Mouse (Mus musculus) lung, embryonic 14.5 days (tissue): ENCODE data around the gene Gm5269. TPM values are rescaled to one million over a fixed set of nuclear protein-coding genes. Genes with fewer than 3 reads are reported as not detected.

Experiments
- ATAC-seq: fragments of 200-750 bp; cut with Nextera tagmentation; 2 replicates; pipeline ENCODE4 v1.8.0; 2017; ENCODE audit warnings: mild to moderate bottlenecking, moderate TSS enrichment, moderate library complexity; ENCODE audit not compliant: insufficient read depth
- DNase-seq: peaks from one replicate; pipeline ENCODE4 v3.0.0-alpha.2; 2015
- H3K27ac ChIP-seq: fragments of 300-500 bp; sonication (generic); 2 replicates; pipeline ENCODE4 v1.5.1; 2014; ENCODE audit warnings: low read depth, mild to moderate bottlenecking, moderate library complexity
- H3K27me3 ChIP-seq: fragments of 300-500 bp; sonication (generic); 2 replicates; pipeline ENCODE4 v1.6.1; 2014; ENCODE audit warnings: low read length, control low read depth; ENCODE audit not compliant: insufficient read depth
- H3K36me3 ChIP-seq: fragments of 300-500 bp; sonication (generic); 2 replicates; pipeline ENCODE4 v1.6.1; 2014; ENCODE audit warnings: control low read depth; ENCODE audit not compliant: insufficient read depth
- H3K4me1 ChIP-seq: fragments of 300-500 bp; sonication (generic); 2 replicates; pipeline ENCODE4 v1.6.1; 2014; ENCODE audit warnings: antibody characterized with exemption, control low read depth; ENCODE audit not compliant: insufficient read depth
- H3K4me2 ChIP-seq: fragments of 300-500 bp; sonication (generic); 2 replicates; pipeline ENCODE4 v1.6.1; 2014; ENCODE audit warnings: mild to moderate bottlenecking
- H3K4me3 ChIP-seq: fragments of 300-500 bp; sonication (generic); 2 replicates; pipeline ENCODE4 v1.5.1; 2014; ENCODE audit warnings: low read depth, low read length
- H3K9ac ChIP-seq: fragments of 300-500 bp; sonication (generic); 2 replicates; pipeline ENCODE4 v1.6.1; 2014
- H3K9me3 ChIP-seq: fragments of 300-500 bp; sonication (generic); 2 replicates; pipeline ENCODE4 v1.6.1; 2016; ENCODE audit warnings: low read depth, low read length, control low read depth
- CTCF ChIP-seq: IDR thresholded peaks from 2 replicates; pipeline ENCODE4 v1.5.1; 2016; ENCODE audit warnings: antibody characterized with exemption, low read depth
- WGBS: fragments of 180-500 bp; shearing (Covaris S2); extraction: QIAGEN DNeasy Blood & Tissue Kit; methylation state at CpG from one replicate; pipeline ENCODE4 v1.1.7; 2014; 5-methylcytosine and 5-hydroxymethylcytosine counted together
- polyA plus RNA-seq: library from polyadenylated mRNA; unstranded; fragments of >200 nt; fragmentation: Nextera tagmentation; extraction: Ambion mirVana; gene quantifications from 2 replicates; pipeline ENCODE4 v1.2.1, GENCODE M21; 2014

Gm5269 gene
- polyA plus RNA-seq, 1 experiment from 2014 or later, result not detected

DNA sequence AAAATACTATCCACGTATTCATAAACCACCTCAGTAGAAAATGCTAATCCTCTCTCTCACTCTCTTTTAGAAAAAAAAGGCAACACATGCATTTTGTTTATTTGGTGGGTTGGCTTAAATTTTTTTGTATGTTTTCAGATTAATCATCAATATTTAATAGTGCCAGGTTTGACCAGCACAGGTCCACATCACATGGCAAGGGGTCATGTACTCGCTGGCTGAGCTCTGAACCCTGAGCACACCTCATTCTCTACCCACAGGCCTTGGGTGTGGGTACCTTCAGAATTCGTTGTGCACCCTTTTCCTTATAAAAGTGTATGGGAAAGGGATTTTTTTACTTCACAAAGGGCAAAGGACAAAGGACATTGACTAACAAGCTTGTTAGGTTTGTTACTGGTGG, 14.1 kb upstream of the Gm5269 start:
- H3K4me2 ChIP-seq, result no peak overlapping the region
- no peak overlapping the region for H3K27ac ChIP-seq
- H3K4me1 ChIP-seq, result peaks cover 9% of the 10 kb centered on the region
- DNase-seq, result no peak
- no peak for TF ChIP-seq CTCF
- no peak for ATAC-seq
- 78% methylated on average over 3 of the region's 3 CpGs for WGBS
- H3K9me3 ChIP-seq, result no peaks in the 10 kb centered on the region
- no peaks in the 10 kb centered on the region for H3K27me3 ChIP-seq
- 0 out of 2 replicates have a peak, but pooled peaks cover 2% of the 10 kb centered on the region for H3K36me3 ChIP-seq
- no peak overlapping the region for H3K4me3 ChIP-seq
- H3K9ac ChIP-seq, result no peak overlapping the region

GRCm38 (mm10) chr1:45898044-45898443, 8.0 kb upstream of the Gm5269 start:
- Histone ChIP-seq H3K9me3 (no peaks in the 10 kb centered on the region), H3K4me1 (no peaks in the 10 kb centered on the region), H3K27ac (no peak overlapping the region), H3K9ac (no peak overlapping the region), H3K4me2 (no peak overlapping the region), H3K27me3 (no peaks in the 10 kb centered on the region), H3K4me3 (no peak overlapping the region), H3K36me3 (no peaks in the 10 kb centered on the region)
- ATAC-seq, result no peak
- no peak for DNase-seq
- TF ChIP-seq CTCF, result no peak
- 6% methylated on average over 1 of the region's 1 CpGs for WGBS

GRCm38 (mm10) chr1:45894168-45894912, 4.3 kb upstream of the Gm5269 start:
- DNase-seq (no peak), ATAC-seq (no peak)

GRCm38 (mm10) chr1:45891986-45892385, 1.9 kb upstream of the Gm5269 start:
- WGBS, result 48% methylated on average over 2 of the region's 2 CpGs
- no peaks in the 10 kb centered on the region for H3K4me1 ChIP-seq
- no peak overlapping the region for H3K4me3 ChIP-seq
- no peaks in the 10 kb centered on the region for H3K27me3 ChIP-seq
- H3K36me3 ChIP-seq, result no peaks in the 10 kb centered on the region
- no peak overlapping the region for H3K9ac ChIP-seq
- ATAC-seq (no peak), DNase-seq (no peak)
- H3K27ac ChIP-seq, result no peak overlapping the region
- no peaks in the 10 kb centered on the region for H3K9me3 ChIP-seq
- no peak overlapping the region for H3K4me2 ChIP-seq
- TF ChIP-seq CTCF, result no peak

More at GRCm38 (mm10) chr1:45894168-45894912, 4.3 kb upstream of the Gm5269 start:
- 80% methylated on average over 6 of the region's 6 CpGs for WGBS
- Histone ChIP-seq H3K4me2 (no peak overlapping the region), H3K36me3 (no peaks in the 10 kb centered on the region), H3K4me1 (no peaks in the 10 kb centered on the region), H3K27ac (no peak overlapping the region), H3K9ac (no peak overlapping the region), H3K27me3 (no peaks in the 10 kb centered on the region), H3K4me3 (no peak overlapping the region), H3K9me3 (no peaks in the 10 kb centered on the region)
- no peak for TF ChIP-seq CTCF

- ATAC-seq (no peak), DNase-seq (no peak)
- WGBS, result 58% methylated on average over 9 of the region's 9 CpGs
- Histone ChIP-seq H3K4me2 (no peak overlapping the region), H3K9me3 (no peaks in the 10 kb centered on the region), H3K27ac (no peak overlapping the region), H3K27me3 (no peaks in the 10 kb centered on the region), H3K4me1 (no peaks in the 10 kb centered on the region), H3K36me3 (no peaks in the 10 kb centered on the region), H3K9ac (no peak overlapping the region), H3K4me3 (no peak overlapping the region)
- no peak for TF ChIP-seq CTCF
Measured at GRCm38 (mm10) chr1:45886800-45887199, 3.3 kb downstream of the Gm5269 start.

DNA sequence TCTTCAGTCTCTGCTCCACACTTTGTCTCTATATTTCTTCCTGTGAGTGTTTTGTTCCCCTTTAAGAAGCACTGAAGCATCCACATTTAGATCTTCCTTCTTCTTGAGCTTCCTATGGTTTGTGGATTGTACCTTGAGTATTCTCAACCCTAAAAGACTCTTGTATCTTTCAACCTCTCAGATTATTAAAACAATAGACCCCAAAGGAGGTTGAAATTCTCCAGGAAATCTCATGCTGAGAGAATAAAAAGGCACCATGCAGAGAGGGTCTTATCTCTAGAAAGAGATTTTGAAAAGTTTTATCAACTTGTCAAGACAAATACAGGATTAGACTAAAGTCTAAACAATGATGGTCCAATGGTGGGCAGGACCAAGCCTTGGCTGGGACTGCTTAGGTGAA, 6.7 kb downstream of the Gm5269 start:
- no peak for TF ChIP-seq CTCF
- Histone ChIP-seq H3K9me3 (no peaks in the 10 kb centered on the region), H3K27me3 (no peaks in the 10 kb centered on the region), H3K9ac (no peak overlapping the region), H3K4me3 (no peak overlapping the region), H3K4me2 (no peak overlapping the region), H3K36me3 (no peaks in the 10 kb centered on the region), H3K4me1 (no peaks in the 10 kb centered on the region), H3K27ac (no peak overlapping the region)
- no peak for ATAC-seq
- no peak for DNase-seq

- ATAC-seq, result no peak
- 34% methylated on average over 6 of the region's 6 CpGs for WGBS
- no peak for DNase-seq
Measured at GRCm38 (mm10) chr1:45882076-45882475, 8.0 kb downstream of the Gm5269 start.

More at GRCm38 (mm10) chr1:45882076-45882475, 8.0 kb downstream of the Gm5269 start:
- H3K27me3 ChIP-seq, result no peaks in the 10 kb centered on the region
- TF ChIP-seq CTCF, result no peak
- no peak overlapping the region for H3K9ac ChIP-seq
- no peaks in the 10 kb centered on the region for H3K4me1 ChIP-seq
- H3K4me3 ChIP-seq, result no peak overlapping the region
- no peak overlapping the region for H3K27ac ChIP-seq
- H3K4me2 ChIP-seq, result no peak overlapping the region
- H3K9me3 ChIP-seq, result no peaks in the 10 kb centered on the region
- H3K36me3 ChIP-seq, result no peaks in the 10 kb centered on the region
